Mouse (Mus musculus): ENCODE data around the gene Speg.

The Speg gene

GRCm38 (mm10) chr1:75458789-75459684, 83.9 kb downstream of the Speg start:
- no peak for DNase-seq (ENCODE audit: low spot score in 2 of 2)

- no peak for DNase-seq (ENCODE audit: low spot score in 2 of 2)
Observed at GRCm38 (mm10) chr1:75460297-75460696, 85.2 kb downstream of the Speg start.

- no peak for DNase-seq (ENCODE audit: low spot score in 2 of 2)
Observed at GRCm38 (mm10) chr1:75462636-75463035, 87.5 kb downstream of the Speg start.

GRCm38 (mm10) chr1:75463652-75464204, 88.6 kb downstream of the Speg start:
- DNase-seq (ENCODE audit: low spot score in 2 of 2): no peak

GRCm38 (mm10) chr1:75467215-75467927, 92.3 kb downstream of the Speg start:
- DNase-seq (ENCODE audit: low spot score in 2 of 2): peak; percentile 74 to 84

- DNase-seq (ENCODE audit: low spot score in 2 of 2): no peak
Observed at GRCm38 (mm10) chr1:75469287-75469825, 94.3 kb downstream of the Speg start.

- no peak for DNase-seq (ENCODE audit: low spot score in 2 of 2)
Observed at GRCm38 (mm10) chr1:75476441-75476840, 101.3 kb downstream of the Speg start.

- DNase-seq (ENCODE audit: low spot score in 2 of 2): peak; percentile 73 to 80
Observed at GRCm38 (mm10) chr1:75477264-75477965, 102.3 kb downstream of the Speg start.

GRCm38 (mm10) chr1:75477966-75478290, 102.8 kb downstream of the Speg start:
- DNase-seq (ENCODE audit: low spot score in 2 of 2): no peak

- DNase-seq (ENCODE audit: low spot score in 2 of 2): no peak
Observed at GRCm38 (mm10) chr1:75478497-75478896, 103.4 kb downstream of the Speg start.

GRCm38 (mm10) chr1:75478916-75479634, 104.0 kb downstream of the Speg start, which contains the start of the genes Chpf and Tmem198:
Gene Chpf, minus strand, starts transcription at chr1:75479307.
Gene Tmem198, plus strand, starts transcription at chr1:75479532.
- DNase-seq (ENCODE audit: low spot score in 2 of 2): peak; percentile 95 to 96

GRCm38 (mm10) chr1:75479635-75479989, 104.5 kb downstream of the Speg start:
- no peak for DNase-seq (ENCODE audit: low spot score in 2 of 2)

GRCm38 (mm10) chr1:75480036-75480435, 104.9 kb downstream of the Speg start:
- DNase-seq (ENCODE audit: low spot score in 2 of 2): no peak

- no peak for DNase-seq (ENCODE audit: low spot score in 2 of 2)
Observed at GRCm38 (mm10) chr1:75480735-75481134, 105.6 kb downstream of the Speg start.

Data from frontal cortex, postnatal 14 days (tissue).